14 mouse cellular contexts compared by ENCODE assay signal in the genomic region with DNA sequence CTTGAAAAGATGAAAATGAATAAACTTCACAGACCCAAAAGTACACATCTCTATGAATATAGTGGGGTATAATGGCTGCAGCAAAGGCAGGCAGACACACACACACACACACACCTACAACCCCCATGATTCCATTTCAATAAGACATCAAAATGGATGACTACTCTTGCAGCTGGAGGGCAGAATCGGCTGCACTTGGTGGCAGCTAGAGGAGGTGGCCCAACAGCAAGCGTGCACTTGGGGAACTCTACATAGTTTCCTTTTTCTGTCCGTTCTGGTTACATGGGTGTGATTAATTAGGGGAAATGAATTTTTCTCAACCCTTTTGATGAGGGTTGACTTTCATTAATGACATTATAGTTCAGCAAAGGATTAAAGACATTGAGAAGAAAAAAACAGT.
"Had no signal": no experiment of that assay in that cellular context is flagged by ENCODE, and none has a peak within 500 bp of the region (broad histone marks: within the 10 kb centered on the region; RNA-seq: fewer than 3 reads in every experiment).

No protein-coding gene starts in this region.

- H3K27ac ChIP-seq: midbrain, embryonic 12.5 days; neural tube, embryonic 12.5 days; stomach, embryonic 15.5 days; stomach, postnatal 0 days had no signal

- H3K27me3 ChIP-seq: megakaryocyte, embryonic 14.5 days; midbrain, embryonic 12.5 days; neural tube, embryonic 12.5 days; stomach, embryonic 15.5 days had no signal

- DNase-seq: lung, adult 18-20 months; lung, embryonic 14.5 days; lung, postnatal 10 days; lung, postnatal 4 days; midbrain, embryonic 14.5 days; right cerebral cortex, postnatal 14 days; thymus, adult 2 months; thymus, postnatal 25 days; thymus, postnatal 4 days had no signal

- H3K4me1 ChIP-seq: megakaryocyte, embryonic 14.5 days; stomach, embryonic 15.5 days had no signal

- H3K4me3 ChIP-seq: megakaryocyte, embryonic 14.5 days; midbrain, embryonic 12.5 days; neural tube, embryonic 12.5 days; stomach, embryonic 15.5 days had no signal

- H3K9ac ChIP-seq: lung, embryonic 14.5 days; midbrain, embryonic 12.5 days; neural tube, embryonic 12.5 days; stomach, embryonic 15.5 days had no signal

- H3K36me3 ChIP-seq: midbrain, embryonic 12.5 days; neural tube, embryonic 12.5 days; stomach, embryonic 15.5 days had no signal
